Comparison of ENCODE assay signal across 8 mouse cellular contexts in genomic region chr12:116262555-116263341, GRCm38 (mm10). TPM values are rescaled to one million over a fixed set of nuclear protein-coding genes. Genes with fewer than 3 reads are reported as not detected.
DNase-seq lines count a peak whose midpoint lies in the region; ATAC-seq and TF ChIP-seq lines count a peak whose summit lies in the region.

Gene Wdr60, minus strand, starts transcription at chr12:116263022.

- DNase-seq in CD4-positive helper T cell, adult 2 months (ENCODE audit: low read depth, low spot score), result peak; percentile 82
- peak; percentile 96 for DNase-seq in brain, embryonic 14.5 days (ENCODE audit: low read depth)
- peak; percentile 93 for DNase-seq in kidney, postnatal 10 days
- peak; percentile 83 for DNase-seq in naive thymus-derived CD4-positive, alpha-beta T cell, adult 2 months (ENCODE audit: low read depth)
- DNase-seq in splenic B cell, adult 2 months (ENCODE audit: low read depth, low spot score), result peak; percentile 84

- WGBS in heart, embryonic 14.5 days, result 4% methylated on average over 45 of the region's 47 CpGs
- 4% methylated on average over 47 of the region's 47 CpGs for WGBS in liver, embryonic 12.5 days (ENCODE audit: insufficient replicate concordance)

- H3K4me3 ChIP-seq in heart, embryonic 14.5 days (ENCODE audit: control insufficient read depth in 1 of 2, insufficient read depth in 1 of 2, low read depth in 1 of 2, low read length in 2 of 2), result peak within 1 kb of the TSS; percentile 49 to 64
- H3K4me3 ChIP-seq in liver, embryonic 12.5 days, result peak within 1 kb of the TSS; percentile 69

- ATAC-seq in erythroid progenitor cell, adult 5-6 weeks (replicated peaks; ENCODE audit: low FRiP score, poor library complexity, severe bottlenecking), result peak; percentile 98
- ATAC-seq in heart, embryonic 14.5 days (ENCODE audit: insufficient number of reproducible peaks, insufficient read depth, low FRiP score, low read depth), result peak; percentile 95
- peak; percentile 97 for ATAC-seq in liver, embryonic 12.5 days

- TF ChIP-seq CTCF in brain, embryonic 14.5 days (IDR thresholded peaks at IDR 0.05; ENCODE audit: borderline replicate concordance, extremely low read depth, insufficient read depth, insufficient read length), result no peak

- no peaks in the 10 kb centered on the region for H3K36me3 ChIP-seq in heart, embryonic 14.5 days (ENCODE audit: control insufficient read depth, insufficient read depth, low read length)
- no peaks in the 10 kb centered on the region for H3K36me3 ChIP-seq in liver, embryonic 12.5 days
- no peaks in the 10 kb centered on the region for H3K36me3 ChIP-seq in splenic B cell, adult 2 months (ENCODE audit: control insufficient read depth, insufficient read depth, low read length, poor library complexity, severe bottlenecking)

- H3K9me3 ChIP-seq in heart, embryonic 14.5 days (ENCODE audit: control insufficient read depth, low read length), result no peaks in the 10 kb centered on the region
- H3K9me3 ChIP-seq in liver, embryonic 12.5 days (replicated peaks), result no peaks in the 10 kb centered on the region

- no peak within 1 kb of the TSS for H3K27ac ChIP-seq in heart, embryonic 14.5 days (replicated peaks in 1 of 2; ENCODE audit: control insufficient read depth in 1 of 2, insufficient read depth in 1 of 2, low read depth in 2 of 2, low read length in 2 of 2)
- H3K27ac ChIP-seq in liver, embryonic 12.5 days, result peak within 1 kb of the TSS; percentile 65; the same call in 1 of the 2 replicates

- H3K4me2 ChIP-seq in heart, embryonic 14.5 days (ENCODE audit: low read length), result peak within 1 kb of the TSS; percentile 82
- peak within 1 kb of the TSS; percentile 94 for H3K4me2 ChIP-seq in liver, embryonic 12.5 days

- H3K4me1 ChIP-seq in heart, embryonic 14.5 days (ENCODE audit: control insufficient read depth in 2 of 2, insufficient read depth in 2 of 2, low read length in 2 of 2), result peaks cover 0 to 3% of the 10 kb centered on the region in 2 experiments; a peak in 1 of 4 replicates
- H3K4me1 ChIP-seq in liver, embryonic 12.5 days, result peaks cover 35% of the 10 kb centered on the region

- H3K27me3 ChIP-seq in heart, embryonic 14.5 days (ENCODE audit: control insufficient read depth, insufficient read depth, low read length), result peaks cover 28% of the 10 kb centered on the region
- H3K27me3 ChIP-seq in liver, embryonic 12.5 days (replicated peaks), result no peaks in the 10 kb centered on the region
- H3K27me3 ChIP-seq in splenic B cell, adult 2 months (ENCODE audit: control insufficient read depth, insufficient read depth, low read length, poor library complexity, severe bottlenecking), result no peaks in the 10 kb centered on the region

- H3K9ac ChIP-seq in heart, embryonic 14.5 days (ENCODE audit: low read length), result peak within 1 kb of the TSS; percentile 81
- peak within 1 kb of the TSS; percentile 79 for H3K9ac ChIP-seq in liver, embryonic 12.5 days

- TF ChIP-seq POLR2A in brain, embryonic 14.5 days (IDR thresholded peaks at IDR 0.05; ENCODE audit: borderline replicate concordance, extremely low read depth, insufficient read depth, insufficient read length, poor library complexity, severe bottlenecking), result peak; percentile 78

RNA-seq across cellular contexts. Expression of gene Wdr60, which starts in this region (rescaled TPM):
- polyA plus RNA-seq in brain, embryonic 14.5 days (2012; rRNA removed), result 12.7 and 15.8 TPM in 2 replicates
- total RNA-seq in erythroid progenitor cell, adult 5-6 weeks (2015; ENCODE audit: low replicate concordance), result 5.0 and 6.8 TPM in 2 replicates
- total RNA-seq in erythroid progenitor cell, adult 5-6 weeks (2017; ENCODE audit: low replicate concordance), result 1.9 and 2.6 TPM in 2 replicates
- polyA plus RNA-seq in heart, embryonic 14.5 days (2014; fragmentation: Nextera tagmentation; extraction: Ambion mirVana), result 2.9 and 5.3 TPM in 2 replicates
- 5.3 and 5.9 TPM in 2 replicates for polyA plus RNA-seq in liver, embryonic 12.5 days (2016; fragmentation: Nextera tagmentation; extraction: Ambion mirVana)
